Mouse (Mus musculus) bone marrow macrophage, adult 2 months (primary cell): ENCODE data around the gene Pole4. TPM values are rescaled to one million over a fixed set of nuclear protein-coding genes. Genes with fewer than 3 reads are reported as not detected.
A peak's percentile ranks its signal among the peaks of the same experiment; 100 is the strongest.

Source experiments
- H3K27ac ChIP-seq: 2 replicates; pipeline ENCODE4 v1.5.1; 2012; ENCODE audit warnings: low read depth, low read length; ENCODE audit not compliant: insufficient read depth
- H3K4me1 ChIP-seq: 2 replicates; pipeline ENCODE4 v1.6.1; 2012; ENCODE audit warnings: low read length; ENCODE audit not compliant: control insufficient read depth, insufficient read depth
- H3K4me3 ChIP-seq: 2 replicates; pipeline ENCODE4 v1.5.1; 2012; ENCODE audit warnings: mild to moderate bottlenecking, low read length, moderate library complexity; ENCODE audit not compliant: insufficient read depth
- CTCF ChIP-seq: IDR thresholded peaks from 2 replicates; pipeline ENCODE4 v1.5.1; 2012; ENCODE audit warnings: low read depth, mild to moderate bottlenecking, low read length, moderate library complexity
- POLR2A ChIP-seq: IDR thresholded peaks from 2 replicates; pipeline ENCODE4 v1.6.1; 2012; ENCODE audit warnings: mild to moderate bottlenecking, low read depth, low read length, borderline replicate concordance
- polyA plus RNA-seq: library from polyadenylated mRNA; stranded (reverse); fragments of >200 nt; gene quantifications from 2 replicates; pipeline ENCODE4 v1.2.4, GENCODE M21; 2012; ENCODE audit not compliant: missing spikeins, insufficient read depth, insufficient read length

Pole4 gene
- polyA plus RNA-seq, 1 experiment = 34.8 TPM

- no peak for TF ChIP-seq CTCF
- Histone ChIP-seq H3K4me1 (peaks cover 14% of the 10 kb centered on the region), H3K27ac (peak overlapping the region; percentile 35), H3K4me3 (no peak overlapping the region)
Measured at GRCm38 (mm10) chr6:82741518-82741880, 36.3 kb upstream of the Pole4 start.

- TF ChIP-seq CTCF (no peak), POLR2A (no peak)
- peaks cover 14% of the 10 kb centered on the region for H3K4me1 ChIP-seq
- H3K4me3 ChIP-seq = no peak overlapping the region
- H3K27ac ChIP-seq = peak overlapping the region; percentile 35; the same call in 1 of the 2 replicates
Measured at GRCm38 (mm10) chr6:82740868-82741517, 35.8 kb upstream of the Pole4 start.

- H3K4me3 ChIP-seq = no peak overlapping the region
- H3K4me1 ChIP-seq = peaks cover 14% of the 10 kb centered on the region
- H3K27ac ChIP-seq = 0 out of 2 replicates have a peak overlapping the region, but pooled peaks have one; percentile 34
Measured at GRCm38 (mm10) chr6:82740269-82740668, 35.1 kb upstream of the Pole4 start.

GRCm38 (mm10) chr6:82737634-82738540, 32.7 kb upstream of the Pole4 start:
- no peak for TF ChIP-seq CTCF
- no peak for TF ChIP-seq POLR2A
- Histone ChIP-seq H3K27ac (no peak overlapping the region), H3K4me3 (no peak overlapping the region), H3K4me1 (peaks cover 14% of the 10 kb centered on the region)

More at GRCm38 (mm10) chr6:82740269-82740668, 35.1 kb upstream of the Pole4 start:
- TF ChIP-seq POLR2A (no peak), CTCF (no peak)

GRCm38 (mm10) chr6:82736626-82737600, 31.7 kb upstream of the Pole4 start:
- H3K4me1 ChIP-seq = peaks cover 14% of the 10 kb centered on the region
- no peak for TF ChIP-seq POLR2A
- no peak for TF ChIP-seq CTCF

GRCm38 (mm10) chr6:82735347-82735746, 30.2 kb upstream of the Pole4 start:
- TF ChIP-seq POLR2A (no peak), CTCF (no peak)
- H3K27ac ChIP-seq = no peak overlapping the region

More at GRCm38 (mm10) chr6:82736626-82737600, 31.7 kb upstream of the Pole4 start:
- H3K4me3 ChIP-seq = no peak overlapping the region
- no peak overlapping the region for H3K27ac ChIP-seq

GRCm38 (mm10) chr6:82728635-82729034, 23.5 kb upstream of the Pole4 start:
- H3K27ac ChIP-seq = no peak overlapping the region
- TF ChIP-seq POLR2A (no peak), CTCF (no peak)
- no peaks in the 10 kb centered on the region for H3K4me1 ChIP-seq
- H3K4me3 ChIP-seq = no peak overlapping the region

More at GRCm38 (mm10) chr6:82735347-82735746, 30.2 kb upstream of the Pole4 start:
- Histone ChIP-seq H3K4me3 (no peak overlapping the region), H3K4me1 (peaks cover under 1% of the 10 kb centered on the region)

- Histone ChIP-seq H3K4me1 (no peaks in the 10 kb centered on the region), H3K4me3 (no peak overlapping the region), H3K27ac (no peak overlapping the region)
- TF ChIP-seq POLR2A = no peak
- no peak for TF ChIP-seq CTCF
Measured at GRCm38 (mm10) chr6:82727206-82727605, 22.0 kb upstream of the Pole4 start.

GRCm38 (mm10) chr6:82723321-82723720, 18.2 kb upstream of the Pole4 start:
- no peak overlapping the region for H3K27ac ChIP-seq
- H3K4me1 ChIP-seq = no peaks in the 10 kb centered on the region
- no peak for TF ChIP-seq CTCF
- no peak for TF ChIP-seq POLR2A
- H3K4me3 ChIP-seq = no peak overlapping the region
